Mouse (Mus musculus) ES-Bruce4 (cell line): Measurements from ENCODE around the gene Eral1. TPM values are rescaled to one million over a fixed set of nuclear protein-coding genes. Genes with fewer than 3 reads are reported as not detected.

Experiments
- H3K27ac ChIP-seq: 2 replicates; pipeline ENCODE4 v1.5.1; 2012; ENCODE audit warnings: low read length, inconsistent platforms; ENCODE audit not compliant: insufficient read depth
- H3K27me3 ChIP-seq: 2 replicates; pipeline ENCODE4 v1.6.1; 2012; ENCODE audit warnings: mild to moderate bottlenecking, low read length, inconsistent platforms; ENCODE audit not compliant: control insufficient read depth, poor library complexity, insufficient read depth, severe bottlenecking
- H3K36me3 ChIP-seq: 2 replicates; pipeline ENCODE4 v1.6.1; 2012; ENCODE audit warnings: inconsistent platforms, mild to moderate bottlenecking, low read length, moderate library complexity; ENCODE audit not compliant: control insufficient read depth, poor library complexity, insufficient read depth, severe bottlenecking
- H3K4me1 ChIP-seq: one replicate; pipeline ENCODE4 v1.8.1; 2011; ENCODE audit warnings: low read length; ENCODE audit not compliant: control insufficient read depth, insufficient read depth
- H3K4me3 ChIP-seq: 2 replicates; pipeline ENCODE4 v1.5.1; 2011; ENCODE audit warnings: low read depth, mild to moderate bottlenecking, low read length
- H3K9ac ChIP-seq: 2 replicates; pipeline ENCODE4 v1.6.1; 2012; ENCODE audit warnings: low read depth, mild to moderate bottlenecking, inconsistent platforms; ENCODE audit not compliant: poor library complexity, severe bottlenecking
- H3K9me3 ChIP-seq: replicated peaks from 2 replicates; pipeline ENCODE4 v1.6.1; 2012; ENCODE audit warnings: mild to moderate bottlenecking, low read length, inconsistent platforms; ENCODE audit not compliant: control insufficient read depth, poor library complexity, insufficient read depth, severe bottlenecking
- CTCF ChIP-seq: IDR thresholded peaks from one replicate; pipeline ENCODE4 v1.8.1; 2011; ENCODE audit warnings: low read depth, low read length
- EP300 ChIP-seq: IDR thresholded peaks from 2 replicates; pipeline ENCODE4 v1.6.1; 2011; ENCODE audit warnings: low read depth, low read length; ENCODE audit not compliant: insufficient read depth
- POLR2A ChIP-seq: IDR thresholded peaks from one replicate; pipeline ENCODE4 v1.8.1; 2011; ENCODE audit warnings: low read length; ENCODE audit not compliant: insufficient read depth
- polyA plus RNA-seq: library from polyadenylated mRNA; stranded (reverse); fragments of >200 nt; gene quantifications from 2 replicates; pipeline ENCODE4 v1.2.4, GENCODE M21; 2011; ENCODE audit warnings: low read depth; ENCODE audit not compliant: missing spikeins, insufficient read depth, insufficient read length

Eral1 gene
- polyA plus RNA-seq, 1 experiment = 24.0 TPM

DNA sequence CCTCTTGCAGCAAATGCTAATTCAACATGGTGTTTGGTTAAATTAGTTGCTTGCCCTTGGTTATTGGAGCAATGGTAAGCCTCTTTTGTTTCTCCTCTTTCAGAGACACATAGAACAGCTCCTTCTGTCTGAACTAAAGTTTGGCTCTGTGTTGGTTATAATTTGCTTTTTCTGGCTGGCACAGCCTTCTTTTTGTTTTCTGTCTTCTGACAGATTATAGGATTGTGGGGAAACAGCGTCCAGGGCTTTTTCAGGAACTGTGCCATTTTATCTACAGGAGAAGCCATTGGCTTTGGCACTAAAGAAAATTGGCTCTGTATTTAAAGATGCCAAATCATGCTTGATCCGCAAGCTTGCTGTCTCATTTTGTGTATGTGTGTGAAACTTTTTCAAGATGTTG is 33.4 kb upstream of the Eral1 start:
- Histone ChIP-seq H3K9ac (no peak overlapping the region), H3K27ac (no peak overlapping the region), H3K4me3 (no peak overlapping the region), H3K4me1 (peaks cover 1% of the 10 kb centered on the region), H3K36me3 (no peaks in the 10 kb centered on the region), H3K27me3 (no peaks in the 10 kb centered on the region), H3K9me3 (no peaks in the 10 kb centered on the region)
- TF ChIP-seq CTCF (no peak), EP300 (no peak), POLR2A (no peak)

DNA sequence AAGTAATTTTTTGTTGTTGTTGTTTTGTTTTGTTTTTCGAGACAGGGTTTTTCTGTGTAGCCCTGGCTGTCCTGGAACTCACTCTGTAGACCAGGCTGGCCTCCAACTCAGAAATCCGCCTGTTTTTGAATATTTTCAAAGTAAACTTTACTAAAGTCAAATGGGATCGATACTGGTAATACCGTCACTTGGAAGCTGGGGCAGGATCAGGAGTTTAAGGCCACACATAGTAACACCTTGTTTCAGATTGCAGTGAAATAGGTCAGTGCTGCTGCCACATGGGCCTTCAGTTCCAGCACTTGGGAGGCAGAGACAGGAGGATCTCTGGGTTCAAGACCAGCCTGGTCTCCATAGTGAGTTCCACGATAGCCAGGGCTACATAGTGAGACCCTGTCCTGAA is 24.3 kb upstream of the Eral1 start:
- no peaks in the 10 kb centered on the region for H3K9me3 ChIP-seq
- H3K4me1 ChIP-seq = no peaks in the 10 kb centered on the region
- H3K9ac ChIP-seq = no peak overlapping the region
- no peaks in the 10 kb centered on the region for H3K27me3 ChIP-seq
- TF ChIP-seq POLR2A (no peak), EP300 (no peak), CTCF (no peak)
- no peak overlapping the region for H3K27ac ChIP-seq
- no peak overlapping the region for H3K4me3 ChIP-seq
- 0 out of 2 replicates have a peak, but pooled peaks cover 2% of the 10 kb centered on the region for H3K36me3 ChIP-seq

DNA sequence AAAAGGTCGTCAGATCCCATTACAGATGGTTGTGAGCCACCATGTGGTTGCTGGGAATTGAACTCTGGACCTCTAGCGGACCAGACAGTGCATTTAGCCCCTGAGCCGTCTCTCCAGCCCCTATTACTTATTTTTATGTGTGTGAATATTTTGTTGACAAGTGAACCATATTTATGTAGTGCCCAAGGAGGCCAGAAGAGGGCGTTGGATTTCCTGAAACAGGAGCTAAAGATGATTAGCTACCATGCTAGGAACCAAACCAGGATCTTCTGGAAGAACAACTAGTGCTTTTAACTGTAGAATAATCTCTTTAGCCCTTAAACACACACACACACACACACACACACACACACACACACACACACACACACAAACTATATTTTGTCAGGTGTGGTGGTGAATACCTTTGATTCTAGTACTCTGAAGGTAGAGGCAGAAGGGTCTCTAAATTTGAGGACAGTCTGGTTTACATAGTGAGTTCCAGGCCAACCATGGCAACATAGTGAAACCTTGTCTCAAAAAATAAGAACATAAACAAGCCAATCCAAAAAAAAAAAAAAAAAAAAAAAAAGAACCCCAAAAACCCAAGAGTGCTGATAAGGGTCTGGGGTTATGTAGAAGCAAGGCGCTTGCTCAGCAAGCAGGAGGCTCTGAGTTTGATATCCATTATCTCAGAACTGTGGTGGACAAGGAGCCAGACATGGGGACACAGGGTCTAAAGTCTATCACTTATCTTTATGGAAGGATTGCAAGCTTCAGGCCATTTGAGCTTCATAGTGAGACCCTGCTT is 23.0 kb upstream of the Eral1 start:
- Histone ChIP-seq H3K27me3 (no peaks in the 10 kb centered on the region), H3K4me3 (no peak overlapping the region), H3K27ac (no peak overlapping the region), H3K36me3 (0 out of 2 replicates have a peak, but pooled peaks cover 2% of the 10 kb centered on the region), H3K9ac (no peak overlapping the region), H3K4me1 (no peaks in the 10 kb centered on the region), H3K9me3 (no peaks in the 10 kb centered on the region)
- no peak for TF ChIP-seq CTCF
- no peak for TF ChIP-seq POLR2A
- no peak for TF ChIP-seq EP300

DNA sequence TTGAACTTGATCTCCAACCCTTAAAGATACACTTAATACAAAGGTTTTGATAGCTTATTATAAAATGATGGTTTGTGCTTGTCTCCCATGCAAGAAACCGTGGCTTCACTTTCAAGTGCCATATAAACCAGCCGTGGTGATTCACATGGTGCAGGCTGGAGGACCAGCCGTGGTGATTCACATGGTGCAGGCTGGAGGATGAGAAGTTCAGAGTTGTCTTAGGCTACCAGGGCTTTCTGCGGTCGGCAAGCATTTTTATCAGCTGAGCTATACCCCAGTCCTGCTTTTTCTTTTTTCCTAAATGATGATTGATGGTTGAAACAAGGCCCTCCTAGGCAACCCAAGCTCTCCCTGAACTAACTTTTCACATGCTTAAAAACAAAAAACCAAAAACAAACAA is 22.0 kb upstream of the Eral1 start:
- Histone ChIP-seq H3K27me3 (no peaks in the 10 kb centered on the region), H3K27ac (no peak overlapping the region), H3K4me1 (no peaks in the 10 kb centered on the region), H3K36me3 (0 out of 2 replicates have a peak, but pooled peaks cover 2% of the 10 kb centered on the region), H3K9me3 (no peaks in the 10 kb centered on the region), H3K9ac (no peak overlapping the region), H3K4me3 (no peak overlapping the region)
- TF ChIP-seq EP300 = no peak
- TF ChIP-seq CTCF = no peak

DNA sequence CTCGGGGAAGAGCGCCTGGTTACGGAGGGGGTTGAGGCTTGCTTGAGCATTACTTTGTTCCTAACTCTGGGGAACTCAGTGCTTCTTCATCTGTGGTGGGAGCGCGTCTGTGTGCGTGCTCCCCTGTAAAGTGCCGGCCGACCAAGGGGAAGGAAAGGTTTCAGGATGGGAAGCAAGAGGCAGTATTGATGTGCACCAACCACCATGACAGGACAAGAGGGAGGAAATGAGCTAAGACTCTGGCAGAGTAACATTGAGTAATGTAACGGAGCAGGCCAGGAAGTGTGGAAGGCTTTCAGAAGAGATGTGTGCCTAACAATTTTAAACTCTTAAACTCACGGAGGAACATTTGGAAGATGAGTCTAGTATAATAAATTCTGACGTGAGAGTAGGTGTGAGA is 20.6 kb upstream of the Eral1 start:
- no peak overlapping the region for H3K4me3 ChIP-seq
- no peaks in the 10 kb centered on the region for H3K4me1 ChIP-seq
- H3K36me3 ChIP-seq = 0 out of 2 replicates have a peak, but pooled peaks cover 2% of the 10 kb centered on the region
- TF ChIP-seq CTCF = no peak
- no peak for TF ChIP-seq EP300
- TF ChIP-seq POLR2A = no peak
- no peaks in the 10 kb centered on the region for H3K9me3 ChIP-seq
- no peak overlapping the region for H3K9ac ChIP-seq
- no peaks in the 10 kb centered on the region for H3K27me3 ChIP-seq
- no peak overlapping the region for H3K27ac ChIP-seq

DNA sequence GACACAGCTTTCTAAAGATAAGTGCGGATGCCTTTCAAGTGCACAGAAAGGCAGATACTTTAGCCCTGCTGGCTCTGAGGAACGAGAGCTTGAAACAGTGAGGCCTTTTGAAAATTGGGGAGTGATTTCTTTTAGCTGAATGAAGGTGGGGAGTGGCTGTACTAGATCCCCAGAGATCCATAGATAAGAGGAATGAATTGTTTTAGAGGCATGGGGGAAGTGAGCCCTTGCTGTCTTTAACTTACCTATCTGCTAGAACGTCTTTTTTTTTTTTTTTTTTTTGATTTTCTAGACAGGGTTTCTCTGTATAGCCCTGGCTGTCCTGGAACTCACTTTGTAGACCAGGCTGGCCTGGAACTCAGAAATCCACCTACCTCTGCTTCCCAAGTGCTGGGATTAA is 16.9 kb upstream of the Eral1 start:
- Histone ChIP-seq H3K9me3 (no peaks in the 10 kb centered on the region), H3K4me1 (no peaks in the 10 kb centered on the region), H3K27me3 (no peaks in the 10 kb centered on the region), H3K9ac (no peak overlapping the region), H3K4me3 (no peak overlapping the region), H3K36me3 (no peaks in the 10 kb centered on the region), H3K27ac (peak overlapping the region; percentile 9; the same call in 1 of the 2 replicates)
- TF ChIP-seq EP300 (no peak), CTCF (no peak), POLR2A (no peak)
